ENCODE assay signal across 22 mouse cellular contexts in genomic region chr14:55677615-55678014, GRCm38 (mm10).
"Had no signal": no experiment of that assay in that cellular context is flagged by ENCODE, and none has a peak within 500 bp of the region (broad histone marks: within the 10 kb centered on the region; RNA-seq: fewer than 3 reads in every experiment).

No protein-coding gene starts in this region.

- H3K9ac ChIP-seq: heart, embryonic 12.5 days; hindbrain, embryonic 13.5 days; hindbrain, embryonic 15.5 days; intestine, embryonic 15.5 days; limb, embryonic 12.5 days; liver, embryonic 12.5 days had no signal

- DNase-seq: gastrocnemius, postnatal 14 days; gastrocnemius, postnatal 36 days; heart, postnatal 10 days; heart, postnatal 36 days; kidney, adult 18-20 months; kidney, adult 8-10 months; kidney, postnatal 10 days; kidney, postnatal 25 days; kidney, postnatal 4 days; liver had no signal

- H3K4me3 ChIP-seq: heart, embryonic 10.5 days; heart, embryonic 12.5 days; hindbrain, embryonic 13.5 days; hindbrain, embryonic 15.5 days; intestine, embryonic 15.5 days; layer of hippocampus, adult 2 months; left cerebral cortex, adult 2 months; limb, embryonic 10.5 days; limb, embryonic 12.5 days; liver, embryonic 12.5 days had no signal

- H3K27me3 ChIP-seq: heart, embryonic 12.5 days; hindbrain, embryonic 13.5 days; hindbrain, embryonic 15.5 days; intestine, embryonic 15.5 days; limb, embryonic 12.5 days; liver, embryonic 12.5 days had no signal

- H3K9me3 ChIP-seq: heart, embryonic 10.5 days; heart, embryonic 12.5 days; hindbrain, embryonic 13.5 days; hindbrain, embryonic 15.5 days; intestine, embryonic 15.5 days; limb, embryonic 10.5 days; limb, embryonic 12.5 days; liver, embryonic 12.5 days had no signal

- H3K27ac ChIP-seq: heart, embryonic 10.5 days; hindbrain, embryonic 13.5 days; hindbrain, embryonic 15.5 days; hindbrain, postnatal 0 days; intestine, embryonic 15.5 days; layer of hippocampus, adult 2 months; left cerebral cortex, adult 2 months; limb, embryonic 10.5 days; limb, embryonic 12.5 days; liver, embryonic 12.5 days had no signal

- ATAC-seq: hindbrain, postnatal 0 days; intestine, embryonic 15.5 days; intestine, postnatal 0 days; liver, embryonic 12.5 days had no signal

- H3K4me2 ChIP-seq: heart, embryonic 12.5 days; hindbrain, embryonic 13.5 days; hindbrain, embryonic 15.5 days; intestine, embryonic 15.5 days; limb, embryonic 12.5 days; liver, embryonic 12.5 days had no signal
